Mouse (Mus musculus): ENCODE measurements around the gene Cacng7.

Gene Cacng7

DNA sequence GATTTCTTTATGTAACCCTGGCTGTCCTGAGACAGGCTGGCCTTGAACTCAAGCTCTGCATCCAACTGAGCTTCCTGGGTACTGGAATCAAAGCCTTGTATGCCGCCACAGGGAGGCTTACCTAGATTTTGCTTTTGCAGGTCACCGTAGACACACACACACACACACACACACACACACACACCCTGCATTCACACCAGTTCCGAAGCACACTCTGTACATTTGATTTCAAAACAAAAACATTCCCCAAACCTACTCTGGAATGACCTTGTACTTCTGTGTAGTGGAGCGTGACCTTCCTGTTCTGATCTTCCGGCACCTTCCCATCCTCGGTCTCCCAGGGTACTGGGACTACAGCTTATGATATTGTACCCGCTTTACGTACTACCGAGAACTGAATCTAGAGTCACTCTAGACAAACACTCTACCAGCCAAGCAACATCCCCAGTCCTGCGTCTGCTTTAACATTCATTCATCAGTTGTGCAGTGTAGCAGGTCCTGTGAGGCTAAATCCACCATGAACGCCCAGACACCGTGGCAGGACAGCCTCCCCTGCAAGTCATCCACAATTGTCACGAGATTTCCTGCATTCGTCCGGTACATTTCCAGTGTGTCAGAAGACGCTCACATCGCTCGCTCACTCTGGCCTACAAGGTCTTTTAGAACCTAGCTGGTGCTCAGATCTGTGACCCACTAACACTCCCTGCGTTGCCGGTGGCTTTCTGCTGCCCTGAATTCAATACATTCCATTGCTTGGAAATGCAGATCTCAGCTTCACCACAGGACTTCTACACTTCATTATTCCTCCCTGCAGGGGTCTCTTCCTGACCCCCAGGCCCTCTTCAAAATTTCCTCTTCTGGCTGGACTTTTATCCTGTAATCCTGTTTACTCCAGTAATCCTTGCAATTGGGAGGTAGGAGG lies 14.9 kb downstream of the Cacng7 start:
- DNase-seq: no peak

DNA sequence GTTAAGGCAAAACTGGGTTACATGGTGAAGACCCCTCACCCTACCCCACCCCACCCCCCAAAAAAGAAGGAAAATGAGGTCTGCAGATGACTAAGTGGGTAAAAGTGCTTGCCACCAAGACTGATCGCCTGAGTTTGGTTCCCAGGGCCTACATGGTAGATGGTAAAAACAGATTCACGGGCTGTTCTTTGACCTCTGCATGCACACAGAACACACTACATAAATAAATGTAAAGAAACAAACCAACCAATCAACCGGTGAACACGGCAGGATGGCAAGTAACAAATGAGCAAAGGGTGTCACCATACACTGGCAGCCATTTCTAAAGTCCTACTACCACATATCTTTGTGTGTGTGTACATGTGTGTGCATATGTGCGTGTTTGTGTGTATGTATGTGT lies 15.6 kb downstream of the Cacng7 start:
- DNase-seq: no peak

DNA sequence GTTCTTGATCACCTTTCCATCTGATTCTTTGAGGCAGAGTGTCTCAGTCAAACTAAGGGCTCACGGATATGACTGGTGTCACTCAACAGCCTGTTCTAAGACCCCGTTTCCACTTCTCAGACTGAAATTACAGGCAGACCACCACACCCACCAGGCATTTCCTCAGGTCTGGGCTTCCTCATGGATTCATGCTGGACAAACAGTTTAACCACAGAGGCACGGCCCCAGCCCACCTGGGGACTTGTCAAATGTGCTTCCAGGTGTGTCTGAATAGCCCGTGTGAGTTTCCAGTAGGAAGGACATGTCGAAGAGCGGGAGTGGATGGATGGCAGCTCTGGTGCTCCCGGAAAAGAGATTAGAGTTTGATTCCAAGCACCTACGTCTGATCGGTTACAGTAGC lies 17.0 kb downstream of the Cacng7 start:
- DNase-seq: no peak

DNA sequence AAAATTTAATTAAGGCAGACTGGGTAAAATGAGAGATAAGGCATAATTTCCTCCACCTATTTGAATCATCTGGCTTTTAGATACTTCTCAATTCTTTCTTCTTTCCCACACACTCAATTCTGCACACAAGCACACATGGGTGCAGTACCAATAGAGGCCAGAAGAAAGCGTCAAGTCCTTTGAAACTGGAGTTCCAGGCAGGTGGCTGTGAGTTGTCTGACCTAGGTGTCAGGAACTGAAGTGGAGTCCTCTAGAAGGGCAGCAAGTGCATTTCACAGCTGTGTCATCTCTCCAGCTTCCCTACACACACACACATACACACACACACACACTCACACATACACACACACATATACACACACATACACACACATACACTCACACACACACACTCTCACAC lies 18.8 kb downstream of the Cacng7 start:
- DNase-seq: no peak

DNA sequence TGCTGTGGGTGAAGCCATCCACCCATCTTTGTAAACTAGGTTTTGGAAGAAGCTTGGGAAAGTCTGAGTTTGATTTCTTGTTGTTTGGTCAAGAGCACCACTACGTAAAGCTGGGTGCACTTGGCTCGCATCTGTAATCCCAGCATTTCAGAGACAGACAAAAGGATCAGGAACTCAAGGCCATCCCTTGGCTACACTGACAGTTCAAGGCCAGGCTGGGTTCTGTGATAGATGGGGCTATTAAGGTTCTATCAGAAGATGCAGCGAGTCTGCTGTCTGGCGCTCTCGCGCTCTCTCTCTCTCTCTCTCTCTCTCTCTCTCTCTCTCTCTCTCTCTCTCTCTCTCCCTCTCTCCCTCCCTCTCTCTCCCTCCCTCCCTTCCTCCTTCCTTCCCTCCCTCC lies 22.1 kb downstream of the Cacng7 start:
- no peak for DNase-seq

DNA sequence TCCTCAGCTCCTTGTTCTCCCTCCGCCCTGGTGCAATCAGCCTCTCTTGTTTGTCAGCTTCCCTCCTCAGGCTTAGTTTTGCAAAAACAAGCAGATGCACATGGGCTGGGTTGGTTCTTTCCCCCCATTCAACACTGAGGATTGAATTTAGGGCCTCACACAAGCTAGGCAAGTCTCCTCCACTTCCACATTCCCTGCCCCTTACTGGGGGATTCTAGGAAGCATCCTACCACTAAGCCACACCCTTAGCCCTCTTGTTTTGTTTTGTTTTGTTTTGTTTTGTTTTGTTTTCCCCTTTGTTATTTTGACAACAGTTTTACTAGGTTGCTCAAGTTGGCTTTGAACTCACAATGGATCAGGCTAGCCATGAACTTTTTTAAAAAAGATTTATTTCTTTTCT lies 27.9 kb downstream of the Cacng7 start:
- DNase-seq: no peak

DNA sequence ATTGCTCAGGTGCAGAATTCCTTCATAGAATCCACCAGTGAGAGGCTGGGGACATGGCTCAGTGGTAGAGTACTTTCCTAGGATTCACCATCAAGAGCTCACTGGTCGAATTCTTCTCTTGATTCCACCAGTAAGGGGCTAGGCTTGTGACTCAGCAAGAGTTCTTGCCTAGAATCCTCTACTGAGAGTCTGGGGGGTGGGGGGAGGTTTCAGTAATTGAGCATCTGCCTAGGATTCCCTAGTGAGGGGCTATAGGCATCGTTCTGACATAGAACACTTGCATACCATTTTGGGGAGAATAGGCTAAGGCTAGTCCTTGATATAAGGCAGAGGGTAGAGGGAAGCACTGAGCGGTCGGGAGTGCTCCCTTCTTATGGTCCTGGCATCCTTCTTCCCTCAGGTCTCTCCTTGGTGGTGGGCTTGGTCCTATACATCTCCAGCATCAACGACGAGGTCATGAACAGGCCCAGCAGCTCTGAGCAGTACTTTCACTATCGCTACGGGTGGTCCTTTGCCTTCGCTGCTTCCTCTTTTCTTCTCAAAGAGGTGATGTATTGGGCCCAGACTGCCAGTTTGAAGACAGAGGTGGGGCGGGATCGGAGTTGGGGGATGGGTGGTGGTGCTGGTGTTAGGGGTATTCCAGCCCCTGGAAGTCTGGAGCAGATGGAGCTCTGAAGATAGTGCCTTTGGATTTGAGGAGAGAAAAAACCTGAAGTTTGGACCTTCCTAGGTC lies 33.0 kb downstream of the Cacng7 start:
- no peak for DNase-seq

DNA sequence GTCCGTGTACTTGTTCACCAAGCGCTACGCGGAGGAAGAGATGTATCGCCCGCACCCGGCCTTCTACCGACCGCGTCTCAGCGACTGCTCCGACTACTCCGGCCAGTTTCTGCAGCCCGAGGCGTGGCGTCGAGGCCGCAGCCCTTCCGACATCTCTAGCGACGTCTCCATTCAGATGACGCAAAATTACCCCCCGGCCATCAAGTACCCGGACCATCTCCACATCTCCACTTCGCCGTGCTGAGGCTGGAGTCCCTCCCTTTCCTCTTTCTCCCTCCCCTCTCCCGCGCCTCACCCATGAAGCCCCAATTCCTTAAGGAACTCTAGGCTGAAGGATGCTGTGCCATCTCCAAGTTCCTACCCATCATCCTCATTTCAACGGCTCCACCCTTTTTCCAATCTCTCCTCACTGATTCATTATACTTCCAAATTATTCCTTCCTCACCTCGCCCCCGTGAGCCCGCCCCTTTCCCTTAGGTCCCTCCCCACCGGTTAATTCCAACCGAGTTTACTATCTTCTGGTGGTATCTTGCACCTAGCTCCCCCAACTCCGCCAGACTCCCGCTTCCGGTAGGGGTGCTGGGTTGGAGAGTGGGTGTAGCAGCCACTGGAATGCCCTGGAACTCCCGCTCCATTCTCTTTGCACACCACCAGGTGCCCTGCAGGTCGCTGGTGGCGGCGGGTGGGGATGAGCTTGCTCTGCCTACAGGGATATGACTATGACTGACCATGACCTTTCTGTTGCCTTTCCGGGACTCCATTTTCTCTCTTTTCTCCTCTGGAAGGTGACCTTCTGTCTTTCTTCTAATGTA lies 34.2 kb downstream of the Cacng7 start:
- no peak for DNase-seq

DNA sequence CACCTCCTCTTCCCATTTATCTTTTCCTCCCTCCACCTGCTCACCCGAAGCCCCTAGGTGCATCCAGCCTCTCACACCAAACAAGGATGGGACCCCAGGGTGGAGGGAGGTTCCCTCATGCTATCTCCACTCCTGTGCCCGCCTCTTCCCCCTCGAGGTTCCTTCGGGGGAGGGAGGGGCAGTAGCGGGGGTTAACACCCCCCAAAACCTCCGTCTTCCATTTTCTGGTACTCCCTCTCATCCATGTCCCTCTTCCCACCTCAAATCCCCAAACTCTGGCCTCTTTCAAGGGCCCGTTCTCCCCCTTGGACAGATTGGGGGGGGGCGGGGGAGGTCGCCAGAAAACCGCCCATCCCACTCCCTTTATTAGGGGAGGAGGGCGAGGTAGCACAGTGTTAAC lies 34.8 kb downstream of the Cacng7 start:
- no peak for DNase-seq

DNA sequence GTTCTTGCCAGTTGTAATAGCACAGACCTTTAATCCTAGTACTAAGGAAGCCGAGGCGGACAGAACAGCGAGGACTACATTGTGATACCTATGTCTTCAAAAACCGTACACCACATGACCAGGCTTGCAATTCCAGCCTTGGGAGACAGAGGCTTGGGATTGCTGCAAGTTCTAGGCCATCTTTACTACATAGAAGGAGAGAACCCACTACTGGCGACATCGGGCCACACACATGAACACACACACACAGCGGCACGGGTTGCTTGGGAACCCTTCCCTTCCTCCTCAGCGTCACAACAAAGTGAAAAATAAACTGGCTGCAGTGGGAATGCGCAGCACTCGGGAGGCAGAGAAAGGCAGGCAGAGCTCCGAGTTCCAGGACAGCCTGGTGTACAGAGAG lies 35.6 kb downstream of the Cacng7 start:
- no peak for DNase-seq

DNA sequence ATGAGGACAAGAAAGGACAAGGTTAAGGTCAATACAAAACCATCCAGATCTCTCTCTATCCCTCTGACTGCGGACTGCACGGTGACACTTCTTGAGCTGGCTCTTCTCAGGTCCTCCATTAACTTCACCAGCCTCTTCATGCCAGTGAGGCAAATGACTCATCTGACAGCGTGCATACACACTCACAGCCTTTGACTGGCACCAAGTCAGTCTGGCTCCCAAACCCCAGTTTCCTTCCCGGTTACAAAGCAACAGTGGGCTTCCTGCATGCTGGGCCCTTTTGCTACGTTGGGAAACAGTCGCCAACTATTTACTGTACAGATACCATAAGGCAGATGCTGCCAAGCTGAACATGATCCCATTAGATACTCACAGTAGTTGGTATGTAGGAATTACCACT lies 36.4 kb downstream of the Cacng7 start:
- no peak for DNase-seq

DNA sequence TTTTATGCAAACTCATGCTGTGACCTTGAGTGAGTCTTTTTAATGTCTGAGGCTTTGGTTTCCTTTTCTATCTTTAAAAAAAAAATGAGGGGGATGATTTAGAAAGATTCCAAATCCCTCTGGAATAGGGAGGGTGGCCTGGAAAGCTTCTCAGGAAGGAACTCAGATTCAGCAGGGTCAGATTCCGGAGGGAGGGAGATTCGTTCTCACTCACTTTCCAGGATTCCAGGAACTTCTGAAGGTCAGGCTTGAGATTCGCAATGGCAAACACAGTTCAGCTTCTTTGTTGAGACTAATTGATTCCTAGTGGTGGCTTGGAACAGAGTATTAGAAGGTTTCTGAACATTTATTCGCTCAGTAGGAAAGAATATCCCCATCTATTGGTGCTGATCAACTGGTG lies 37.7 kb downstream of the Cacng7 start:
- no peak for DNase-seq

DNA sequence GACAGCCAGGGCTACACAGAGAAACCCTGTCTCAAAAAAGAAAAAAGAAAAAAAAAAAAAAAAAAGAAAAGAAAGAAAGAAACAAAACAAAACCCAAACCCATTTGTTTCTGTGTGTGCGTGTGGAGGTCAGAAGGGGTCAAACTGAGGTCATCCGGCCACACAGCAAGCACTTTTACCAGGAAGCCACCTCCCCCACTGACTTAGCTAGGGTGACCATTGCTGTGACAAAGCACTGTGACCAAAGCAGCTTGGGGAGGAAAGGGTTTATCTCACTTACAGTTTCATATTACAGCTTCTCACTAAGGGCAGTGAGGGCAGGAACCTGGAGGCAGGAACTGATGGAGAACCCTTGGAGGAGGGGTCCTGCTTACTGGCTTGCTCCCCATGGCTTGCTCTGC lies 39.6 kb downstream of the Cacng7 start:
- no peak for DNase-seq

DNA sequence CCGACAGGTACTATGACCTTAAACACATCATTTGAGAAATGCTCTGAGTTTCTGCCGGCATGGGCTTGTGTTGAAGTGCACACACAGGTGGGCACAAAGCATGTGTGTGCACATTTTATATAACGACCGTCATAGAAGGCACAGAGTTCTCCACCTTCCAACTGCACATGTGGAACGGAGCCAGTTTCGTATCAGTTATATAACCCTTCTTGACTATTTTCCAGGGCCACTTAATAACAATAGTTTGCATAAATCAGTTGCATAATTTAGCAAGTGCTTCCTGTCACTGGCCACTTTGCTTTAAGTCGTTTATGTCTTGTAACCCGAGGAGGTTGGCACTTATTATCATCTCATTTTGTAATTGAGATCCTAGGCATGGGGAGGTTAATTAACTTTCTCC lies 41.0 kb downstream of the Cacng7 start:
- no peak for DNase-seq

DNA sequence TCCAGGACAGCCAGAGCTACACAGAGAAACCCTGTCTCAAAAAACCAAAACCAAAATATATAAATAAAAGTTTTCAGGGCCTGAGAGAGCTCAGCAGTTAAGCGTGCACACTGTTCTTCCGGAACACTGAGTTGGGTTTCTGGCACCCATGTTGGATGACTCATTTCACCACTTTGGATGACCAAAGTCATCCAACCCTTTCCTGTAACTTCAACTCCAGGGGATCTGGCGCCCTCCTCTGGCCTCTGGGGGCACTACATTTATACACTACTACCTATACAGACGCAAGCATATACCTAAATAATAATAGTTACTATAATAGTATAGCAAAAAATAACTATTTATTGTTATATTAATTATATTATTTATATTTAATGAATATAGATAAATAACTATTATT lies 44.1 kb downstream of the Cacng7 start:
- peak; percentile 51 to 63 for DNase-seq

DNA sequence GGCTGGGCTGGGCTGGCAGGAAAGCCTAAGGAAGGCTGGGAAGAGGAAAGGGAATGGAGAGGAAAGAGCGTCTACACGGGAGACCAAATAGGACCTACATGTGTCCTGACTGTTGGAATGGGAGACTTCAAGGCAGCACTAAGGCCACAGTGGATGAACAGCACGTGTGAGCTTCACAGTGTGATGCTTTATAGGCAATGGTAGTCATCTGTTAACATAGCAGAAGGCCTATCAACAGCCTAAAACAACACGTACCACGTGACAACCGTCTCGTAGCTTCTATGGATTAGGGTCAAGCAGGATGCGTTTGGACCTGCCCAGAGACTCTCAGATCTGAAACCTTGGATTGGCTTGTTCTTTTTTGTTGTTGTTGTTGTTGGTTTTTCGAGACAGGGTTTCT lies 49.4 kb downstream of the Cacng7 start:
- no peak for DNase-seq

DNA sequence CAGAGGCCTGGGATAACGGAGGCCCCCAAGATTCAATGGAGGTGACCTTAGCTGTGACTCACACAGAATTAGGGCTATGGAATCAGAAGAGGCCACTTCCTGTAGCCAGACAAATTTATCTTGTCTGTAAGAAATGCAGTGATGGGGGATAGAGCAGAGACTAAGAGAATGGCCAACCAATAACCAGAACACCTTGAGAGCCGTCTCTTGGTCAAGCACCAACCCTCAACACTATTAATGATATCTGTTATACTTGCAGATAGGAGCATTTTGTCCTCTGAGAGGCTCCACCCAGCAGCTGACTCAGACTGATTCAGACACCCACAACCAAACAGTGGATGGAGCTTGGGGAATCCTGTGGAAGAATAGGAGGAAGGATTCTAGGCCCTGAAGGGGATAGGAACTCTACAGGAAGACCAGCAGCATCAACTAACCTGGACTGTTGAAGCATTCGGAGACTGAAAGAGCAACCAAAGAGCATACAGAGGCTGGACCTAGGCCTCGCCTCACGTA lies 52.1 kb downstream of the Cacng7 start:
- no peak for DNase-seq

DNA sequence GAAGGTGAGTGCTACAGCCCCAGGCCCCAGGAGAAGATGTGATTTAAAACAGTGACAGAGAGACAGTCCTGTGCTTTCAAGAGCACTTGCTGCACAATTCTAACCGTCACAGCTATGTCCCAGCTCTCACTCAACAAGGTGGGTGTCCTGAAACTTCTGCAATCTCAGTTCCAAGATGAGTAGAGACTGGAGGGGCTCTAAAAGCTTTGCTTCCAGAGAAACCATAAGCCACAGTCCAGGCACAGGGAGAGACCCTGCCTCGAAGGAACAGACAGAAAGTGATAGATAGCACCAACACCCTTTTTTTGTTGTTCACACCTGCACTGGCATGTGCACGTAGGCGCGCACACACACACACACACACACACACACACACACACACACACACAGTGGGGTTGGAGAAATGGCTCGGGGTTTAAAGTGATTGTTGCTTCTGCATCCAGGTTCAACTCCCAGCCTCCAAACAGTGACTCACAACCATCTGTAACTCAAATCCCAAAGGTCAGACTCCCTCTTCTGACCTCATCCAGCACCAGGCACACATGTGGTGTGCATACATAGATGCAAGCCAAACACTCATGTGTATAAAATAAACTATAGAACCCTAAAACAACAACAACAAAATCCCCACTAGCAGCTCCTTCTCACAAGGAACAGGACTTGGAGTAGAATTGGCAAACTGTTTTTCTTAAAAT lies 53.4 kb downstream of the Cacng7 start:
- no peak for DNase-seq

DNA sequence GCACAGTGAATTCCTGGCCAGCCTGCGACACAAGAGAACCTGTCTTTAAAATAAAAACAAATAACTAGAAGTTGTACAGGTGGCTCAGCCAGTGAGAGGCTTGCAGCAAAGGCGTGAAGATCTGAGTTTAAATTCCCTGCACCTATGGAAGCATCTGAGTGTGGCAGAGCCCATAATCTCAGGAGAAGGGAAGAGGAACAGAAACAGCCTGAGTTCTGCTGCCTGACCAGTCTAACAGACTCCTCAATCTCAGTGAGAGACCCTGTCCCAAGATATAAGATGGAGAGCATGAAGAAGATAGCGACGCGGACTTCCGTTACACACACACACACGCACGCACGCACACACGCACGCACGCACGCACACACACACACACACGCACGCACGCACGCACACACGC lies 55.0 kb downstream of the Cacng7 start:
- DNase-seq: no peak

DNA sequence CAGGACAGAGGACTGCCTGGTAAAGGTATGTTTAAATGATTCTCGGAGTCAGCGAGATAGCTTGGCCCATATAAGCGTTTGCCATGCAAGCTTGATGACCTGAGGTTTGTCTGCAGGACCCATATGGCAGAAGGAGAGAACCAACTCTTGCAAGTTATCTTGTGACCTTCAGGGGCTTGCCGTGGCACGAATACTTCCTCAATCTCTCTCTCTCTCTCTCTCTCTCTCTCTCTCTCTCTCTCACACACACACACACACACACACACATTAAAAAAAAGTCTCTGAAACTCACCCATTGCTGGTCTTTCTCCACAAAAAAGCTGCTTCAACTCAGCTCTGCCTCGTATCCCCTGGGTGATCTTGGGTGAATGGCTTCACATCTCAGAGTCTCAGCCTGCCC lies 56.1 kb downstream of the Cacng7 start:
- DNase-seq: no peak

DNA sequence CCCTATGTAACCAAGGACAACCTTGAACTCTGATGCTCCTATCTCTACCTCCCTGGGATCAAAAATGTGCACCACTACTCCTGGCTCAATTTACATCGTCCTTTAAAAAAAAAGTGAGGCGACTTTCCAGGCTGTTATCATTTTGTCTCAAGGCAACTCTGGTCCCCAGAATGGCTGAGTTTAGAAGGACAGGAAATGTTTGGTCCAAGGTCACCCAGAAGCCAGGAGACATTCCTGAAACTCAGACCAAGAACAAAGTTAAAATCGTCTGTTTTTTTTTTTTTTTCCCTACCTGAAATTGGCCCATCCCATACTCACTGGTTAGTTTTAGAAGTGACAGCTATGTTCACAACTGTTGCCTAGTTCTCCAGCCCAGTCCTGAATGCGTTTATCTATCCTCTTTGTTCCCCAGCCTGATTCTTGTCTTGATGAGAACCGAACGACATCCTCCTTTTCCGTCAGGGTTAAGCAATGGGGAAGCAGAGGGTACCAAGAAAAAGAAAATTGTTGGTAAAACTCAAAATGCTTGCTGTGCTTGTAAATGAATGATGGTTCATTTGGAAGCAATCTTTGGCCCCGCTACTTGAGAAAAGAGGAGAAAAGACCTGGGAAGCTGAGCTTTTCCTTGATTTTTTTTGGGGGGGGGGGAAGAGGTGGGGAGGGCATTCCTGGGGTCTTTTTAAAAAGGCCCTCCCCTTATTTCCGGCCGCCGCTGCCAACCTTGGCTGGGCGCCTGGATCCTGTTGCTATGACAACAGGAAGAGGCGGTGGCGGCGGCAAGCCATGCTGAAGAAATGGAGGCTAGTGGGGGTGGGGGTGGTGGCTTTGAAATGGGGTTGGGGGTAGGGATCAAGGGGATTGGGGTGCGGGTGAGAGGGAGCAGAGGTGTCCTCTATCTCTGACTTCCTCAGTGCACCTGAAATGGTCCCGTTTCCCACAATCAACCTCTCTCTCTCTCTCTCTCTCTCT lies 57.0 kb downstream of the Cacng7 start:
- peak; percentile 68 to 71 for DNase-seq

Measured in cerebellum, postnatal 36 days (tissue).